ENCODE assay signal across 22 mouse cellular contexts in genomic region chr17:8843941-8844340, GRCm38 (mm10).
DNase-seq lines count a peak whose midpoint lies in the region; ATAC-seq and TF ChIP-seq lines count a peak whose summit lies in the region.
"Had no signal": no experiment of that assay in that cellular context is flagged by ENCODE, and none has a peak within 500 bp of the region (broad histone marks: within the 10 kb centered on the region; RNA-seq: fewer than 3 reads in every experiment).

No protein-coding gene starts in this region.

- H3K27me3 ChIP-seq in Patski, result no peaks in the 10 kb centered on the region
- no peaks in the 10 kb centered on the region for H3K27me3 ChIP-seq in kidney, embryonic 14.5 days (ENCODE audit: control insufficient read depth, insufficient read depth, low read length)
- H3K27me3 ChIP-seq: embryonic facial prominence, embryonic 12.5 days; forebrain, embryonic 13.5 days had no signal

- no peak overlapping the region for H3K4me2 ChIP-seq in kidney, embryonic 14.5 days (replicated peaks; ENCODE audit: low read depth, low read length)
- H3K4me2 ChIP-seq: embryonic facial prominence, embryonic 12.5 days; forebrain, embryonic 13.5 days; heart, embryonic 11.5 days; heart, embryonic 15.5 days had no signal

- no peak overlapping the region; the same call in 1 of the 2 replicates for H3K27ac ChIP-seq in kidney, embryonic 14.5 days (ENCODE audit: low read depth, low read length)
- H3K27ac ChIP-seq: embryonic facial prominence, embryonic 12.5 days; forebrain, embryonic 13.5 days; heart, adult 2 months; heart, embryonic 15.5 days had no signal

- peak; percentile 14 for ATAC-seq in Patski
- peak; percentile 70; the same call in 1 of the 2 replicates for ATAC-seq in kidney, embryonic 14.5 days (ENCODE audit: low FRiP score, low TSS enrichment)
- ATAC-seq: CD4-positive, CD25-positive, alpha-beta regulatory T cell, adult 4 months; forebrain, embryonic 13.5 days; forebrain, postnatal 0 days had no signal

- in situ Hi-C loops in Patski (cut with MboI; ENCODE audit: low pct_unique_long_range_greater_than_20kb), result loop anchor here (5.0 kb wide), 1 partner anchor 163 kb away; no protein-coding TSS in a partner anchor

- 74% methylated on average over 7 of the region's 7 CpGs for WGBS in kidney, embryonic 14.5 days

- H3K36me3 ChIP-seq in kidney, embryonic 14.5 days (ENCODE audit: control insufficient read depth, insufficient read depth, low read length), result no peaks in the 10 kb centered on the region
- H3K36me3 ChIP-seq: embryonic facial prominence, embryonic 12.5 days; G1E; heart, embryonic 15.5 days had no signal

- H3K9me3 ChIP-seq in kidney, embryonic 14.5 days (ENCODE audit: control insufficient read depth, low read length), result no peaks in the 10 kb centered on the region
- H3K9me3 ChIP-seq: embryonic facial prominence, embryonic 12.5 days; forebrain, embryonic 13.5 days; heart, embryonic 15.5 days had no signal

- no peak for TF ChIP-seq CTCF in Patski (IDR thresholded peaks at IDR 0.05)

- POLR2A ChIA-PET in Patski (lab: Charles Lee), result interaction anchor here (0.9 to 1.5 kb wide), 2 partner anchors 29 to 170 kb away, joined by 3 to 5 read pairs; no protein-coding TSS in a partner anchor

- peaks cover 10% of the 10 kb centered on the region; the same call in 1 of the 2 replicates for H3K4me1 ChIP-seq in kidney, embryonic 14.5 days (ENCODE audit: control insufficient read depth, insufficient read depth, low read length)
- H3K4me1 ChIP-seq: embryonic facial prominence, embryonic 12.5 days had no signal

- CTCF ChIA-PET in Patski (lab: Charles Lee), result interaction anchor here (0.7 to 11.3 kb wide), 22 partner anchors 9 to 171 kb away, joined by 3 to 100 read pairs (median 4); partner anchors contain the start of gene 1700010I14Rik

- peak overlapping the region; percentile 18; the same call in 1 of the 2 replicates for H3K9ac ChIP-seq in kidney, embryonic 14.5 days (ENCODE audit: low read depth, low read length)
- H3K9ac ChIP-seq: embryonic facial prominence, embryonic 12.5 days; forebrain, embryonic 13.5 days; forebrain, postnatal 0 days; heart, embryonic 15.5 days had no signal

- H3K4me3 ChIP-seq in kidney, embryonic 14.5 days (ENCODE audit: low read length), result no peak overlapping the region
- H3K4me3 ChIP-seq: embryonic facial prominence, embryonic 12.5 days; forebrain, embryonic 13.5 days; heart, adult 2 months; heart, embryonic 15.5 days had no signal

- DNase-seq in kidney, adult 11 months, result peak; percentile 25
- DNase-seq in kidney, postnatal 25 days, result no peak
- peak; percentile 71 for DNase-seq in Patski (ENCODE audit: low read depth, low spot score)
- DNase-seq in kidney, postnatal 10 days, result peak; percentile 16
- no peak for DNase-seq in yolk sac, embryonic 10.5 days (ENCODE audit: low spot score)
- no peak for DNase-seq in left cerebral cortex, adult 8-10 months (ENCODE audit: low spot score in 2 of 2)
- DNase-seq: adrenal gland, postnatal 10 days; B cell, adult 2 months; cerebellum, adult 11 months; cerebellum, adult 9-10 months; cerebellum, postnatal 25 days; forebrain, postnatal 0 days; gastrocnemius, postnatal 14 days; heart, adult 2 months; heart, postnatal 14 days had no signal

Comparison
In these comparisons a context has a peak if more than half of its experiments do, and no peak if none do; other contexts are left out.
1. DNase-seq: peak in kidney, adult 11 months (single experiment), Patski (single experiment) and kidney, postnatal 10 days (single experiment); none in kidney, postnatal 25 days (0 of 2), yolk sac, embryonic 10.5 days (single experiment) and left cerebral cortex, adult 8-10 months (0 of 2).